Mouse (Mus musculus) erythroid progenitor cell, adult 5-6 weeks (primary cell): ENCODE measurements around the gene Hes3. TPM values are rescaled to one million over a fixed set of nuclear protein-coding genes. Genes with fewer than 3 reads are reported as not detected.

Experiments
- ATAC-seq: replicated peaks from 2 replicates; pipeline ENCODE4 v1.8.0; 2016; ENCODE audit warnings: moderate number of reproducible peaks, mild to moderate bottlenecking, moderate TSS enrichment, inconsistent platforms; ENCODE audit not compliant: poor library complexity, low FRiP score, severe bottlenecking
- total RNA-seq, 2 experiments: library from RNA; stranded (forward) in 1 of 2; stranded (reverse) in 1 of 2; fragments of 150-400 nt in 1 of 2; fragments of 186-747, 209-891 nt in 1 of 2; gene quantifications; 2 replicates each; pipeline versions ENCODE4 v1.2.3 to v1.2.4; 2015 to 2017; ENCODE audit warnings: low replicate concordance in 2 of 2

The Hes3 gene
- total RNA-seq, 2 experiments from 2014 or later: not detected

DNA sequence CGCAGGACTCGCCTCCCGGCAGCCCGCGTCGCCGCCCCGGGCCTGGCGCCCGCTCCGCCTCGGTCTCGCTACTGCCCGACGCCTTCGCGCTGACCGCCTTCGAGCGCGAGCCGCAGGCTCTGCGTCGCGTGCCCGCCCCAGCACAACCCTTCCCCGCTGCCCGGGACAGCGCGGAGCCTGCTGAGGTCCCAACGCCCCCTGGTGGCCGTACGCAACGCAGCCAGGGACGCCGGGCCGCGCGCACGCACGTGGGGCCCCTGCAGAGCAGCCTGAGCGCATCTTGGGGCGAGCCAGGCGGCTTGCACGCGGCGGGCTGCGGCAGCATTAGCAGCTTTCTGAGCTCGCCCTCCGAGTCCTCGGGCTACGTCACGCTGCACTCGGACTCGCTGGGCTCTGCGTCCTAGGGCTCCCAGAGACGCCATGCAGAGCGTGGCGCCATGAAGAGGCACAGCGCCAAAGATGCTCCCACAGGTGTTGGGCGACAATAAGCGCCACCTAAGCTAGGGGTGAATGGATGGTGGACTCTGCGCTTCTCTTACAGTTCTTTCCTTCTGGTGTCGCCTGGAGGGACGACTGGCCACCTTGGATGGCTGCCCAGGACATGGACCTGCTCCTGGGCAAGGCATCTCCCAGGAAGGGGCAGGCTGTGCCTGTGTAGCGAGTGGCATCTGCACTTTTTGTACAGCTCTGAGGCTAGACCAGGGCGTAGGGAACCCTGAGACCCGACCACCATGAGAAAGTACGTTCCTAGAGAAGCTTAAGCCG lies 8.1 kb downstream of the Hes3 start:
- 0 out of 2 replicates have a peak, but pooled peaks have one; percentile 50 for ATAC-seq

DNA sequence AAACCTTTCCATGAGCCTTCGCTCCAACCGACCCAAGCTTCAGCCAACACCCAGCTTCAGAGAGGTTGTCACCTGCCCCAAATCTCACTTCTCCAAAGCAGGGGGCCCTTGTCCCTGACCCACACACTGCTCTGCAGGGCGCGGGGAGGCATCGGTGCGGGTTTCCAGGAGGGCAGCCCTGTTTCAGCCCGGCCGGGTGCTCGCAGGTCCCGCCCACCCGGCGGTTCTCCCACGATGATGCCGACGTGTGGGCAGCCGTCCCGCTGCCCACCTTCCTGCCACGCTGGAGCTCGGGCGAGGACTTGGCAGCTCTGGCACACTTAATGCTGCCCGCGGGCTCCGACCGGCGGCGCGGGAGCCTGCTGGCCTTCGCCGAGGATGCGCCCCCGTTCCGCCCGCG lies 8.7 kb downstream of the Hes3 start:
- no peak for ATAC-seq

DNA sequence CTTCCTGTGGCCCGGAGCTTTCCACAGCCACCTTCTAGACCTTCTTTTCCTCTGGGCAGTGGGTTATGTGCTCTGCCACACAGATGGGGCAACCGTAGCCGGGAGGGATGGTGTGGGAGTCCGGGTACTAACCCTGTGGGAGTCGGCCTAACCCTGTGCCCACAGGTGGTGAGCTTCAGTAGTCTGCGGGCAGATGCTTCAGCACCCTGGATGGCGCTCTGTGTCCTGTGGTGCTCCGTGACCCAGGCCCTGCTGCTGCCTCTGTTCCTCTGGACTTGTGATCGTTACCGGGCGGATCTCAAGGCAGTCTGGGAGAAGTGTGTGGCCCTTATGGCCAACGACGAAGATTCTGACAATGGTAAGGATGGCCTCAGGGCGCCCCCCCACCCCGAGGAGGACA lies 9.9 kb downstream of the Hes3 start:
- no peak for ATAC-seq

DNA sequence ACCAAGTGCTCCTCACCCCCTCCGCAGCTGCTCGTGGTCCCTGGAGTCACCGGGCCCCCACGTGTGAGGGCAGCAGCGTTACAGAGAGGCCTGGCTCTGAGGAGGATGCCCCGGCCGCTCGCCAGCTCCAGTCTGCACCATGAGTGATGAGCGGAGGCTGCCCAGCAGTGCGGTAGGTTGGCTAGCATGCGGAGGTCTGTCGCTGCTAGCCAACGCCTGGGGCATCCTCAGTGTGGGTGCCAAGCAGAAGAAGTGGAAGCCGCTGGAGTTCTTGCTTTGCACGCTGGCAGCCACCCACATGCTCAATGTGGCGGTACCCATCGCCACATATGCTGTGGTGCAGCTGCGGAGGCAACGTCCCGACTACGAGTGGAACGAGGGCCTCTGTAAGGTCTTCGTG lies 12.5 kb downstream of the Hes3 start:
- no peak for ATAC-seq

DNA sequence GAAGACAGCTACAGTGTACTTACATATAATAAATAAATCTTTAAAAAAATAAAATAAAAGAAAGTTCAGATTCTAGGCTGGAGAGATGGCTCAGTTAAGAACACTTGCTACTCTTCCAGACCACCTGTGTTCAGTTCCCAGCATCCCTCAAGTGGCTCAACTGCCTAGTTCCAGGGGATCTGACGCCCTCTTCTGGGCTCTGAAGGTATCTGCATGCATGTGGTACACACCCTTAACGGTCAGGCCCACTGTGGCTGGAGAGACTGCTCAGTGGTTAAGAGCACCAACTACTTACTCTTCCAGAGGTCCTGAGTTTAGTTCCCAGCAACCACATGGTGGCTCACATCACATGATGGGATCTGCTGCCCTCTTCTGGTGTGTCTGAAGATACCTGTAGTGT lies 13.5 kb downstream of the Hes3 start:
- ATAC-seq: no peak

DNA sequence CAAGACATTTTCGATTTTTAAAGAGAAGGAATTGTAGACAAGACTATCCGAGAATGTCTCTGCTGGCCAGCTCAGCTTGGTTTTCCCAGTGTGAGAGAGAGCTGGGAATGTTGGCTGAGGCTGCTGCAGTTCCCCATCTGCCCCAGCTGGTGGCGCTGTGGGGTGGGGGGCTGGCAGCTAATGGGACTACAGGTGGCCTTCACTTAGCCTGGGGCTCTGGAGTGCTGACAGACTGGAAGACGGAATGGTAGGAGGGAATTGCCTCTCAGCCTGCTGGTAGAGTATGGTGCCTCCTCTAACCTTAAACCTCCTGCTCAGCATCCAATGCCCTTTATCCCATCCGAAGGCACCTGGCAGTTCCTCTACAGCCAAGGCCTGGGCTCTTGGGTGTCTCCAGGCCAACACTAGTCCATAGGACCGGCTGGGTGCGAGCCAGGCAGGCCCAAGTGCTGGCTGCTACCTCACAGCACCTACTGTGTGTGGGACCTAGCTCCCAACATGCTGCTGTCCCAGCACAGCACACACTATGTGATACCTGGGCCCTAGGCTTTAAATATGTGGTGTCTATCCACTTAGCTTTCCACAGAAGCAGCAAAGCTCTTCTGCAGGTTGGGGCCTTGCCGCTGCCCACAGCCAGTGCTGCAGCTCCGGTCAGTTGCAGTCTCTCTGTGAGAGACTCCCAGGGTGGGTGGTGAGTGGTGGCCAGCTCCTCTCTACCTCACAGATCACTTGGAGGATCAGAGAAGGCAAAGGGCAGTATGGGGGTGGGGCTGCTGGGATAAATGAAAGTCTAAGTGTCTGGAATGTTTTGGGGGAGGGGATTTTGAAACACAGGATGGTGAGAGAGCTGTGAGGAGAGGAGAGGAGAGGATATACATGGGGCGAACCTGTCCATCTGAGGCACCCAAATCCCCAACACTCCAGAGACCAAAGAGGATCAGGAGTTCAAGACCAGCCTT lies 14.8 kb downstream of the Hes3 start:
- ATAC-seq: no peak

DNA sequence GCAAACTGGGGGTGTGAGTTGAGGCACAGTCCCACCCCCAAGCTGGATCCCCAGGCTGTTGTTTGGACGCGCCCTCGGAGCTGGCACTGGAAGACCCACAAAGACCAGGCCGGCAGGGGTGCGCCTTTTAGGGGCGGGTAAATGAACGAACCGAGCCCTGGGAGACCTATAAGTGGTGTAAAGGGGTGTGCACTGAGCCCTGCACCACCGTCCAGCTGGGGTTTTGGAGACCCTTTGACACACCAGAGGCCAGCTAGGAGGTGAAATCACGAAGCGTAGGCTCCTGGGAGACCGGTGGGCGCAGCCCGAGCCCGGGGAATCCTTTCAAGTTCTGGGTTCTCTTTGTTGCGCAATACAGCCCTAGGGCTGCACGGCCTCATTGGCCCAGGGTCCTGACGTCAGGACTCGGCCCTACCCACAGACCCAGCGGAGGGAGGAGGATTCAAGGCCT lies 16.8 kb downstream of the Hes3 start:
- no peak for ATAC-seq

DNA sequence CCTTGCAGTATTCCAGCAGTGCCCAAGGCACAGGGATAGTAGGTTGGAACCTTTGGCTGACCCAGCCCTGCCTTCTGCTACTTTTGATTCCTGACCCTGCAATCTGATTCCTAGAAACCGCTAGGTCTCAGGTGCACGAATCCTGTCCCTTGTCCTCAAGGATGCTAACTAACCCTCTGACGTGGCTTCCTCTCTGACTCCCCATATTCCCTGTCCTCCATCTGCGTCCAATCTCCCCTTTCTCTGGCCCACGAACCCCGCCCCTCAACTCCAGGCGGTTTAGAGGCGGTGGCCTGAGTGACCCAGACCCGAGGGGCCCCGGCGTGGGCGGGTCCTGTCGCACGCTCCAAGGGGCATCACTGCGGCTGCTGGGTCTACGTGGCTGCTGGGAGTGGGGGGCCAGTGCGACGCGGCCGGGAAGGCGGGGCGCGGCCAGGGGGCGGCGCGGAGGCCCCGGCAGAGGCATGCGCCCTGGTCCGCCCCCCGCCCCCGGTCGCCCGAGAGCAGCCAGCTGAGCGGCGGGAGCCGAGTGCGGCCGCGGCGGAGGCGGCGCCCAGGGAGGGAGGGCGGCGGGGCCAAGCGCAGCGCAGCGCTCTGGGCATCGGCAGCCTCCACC lies 17.7 kb downstream of the Hes3 start, which contains the start of gene Gpr153:
Gene Gpr153 (plus strand): TSS at position 612 of the 616 bp plus-strand sequence.
- ATAC-seq: no peak

DNA sequence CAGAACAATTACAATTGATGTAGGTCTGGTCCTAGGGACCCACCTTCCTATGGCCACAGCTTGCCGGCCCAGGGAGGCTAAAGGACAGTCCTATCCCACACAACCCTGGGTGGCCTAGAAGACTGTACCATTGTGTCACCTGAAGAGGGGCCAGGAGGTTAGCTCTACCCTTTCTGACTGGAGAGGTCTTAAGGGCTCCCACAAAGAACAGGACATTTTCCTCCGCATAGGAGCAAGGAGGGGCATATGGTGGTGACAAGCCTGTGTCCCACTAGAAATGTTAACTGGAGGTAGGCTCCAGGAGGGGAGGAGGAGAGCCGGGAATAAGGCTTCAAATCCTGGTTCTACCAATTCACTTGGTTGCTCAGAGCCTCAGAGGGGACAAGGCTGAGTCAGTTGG lies 18.3 kb downstream of the Hes3 start:
- ATAC-seq: no peak

DNA sequence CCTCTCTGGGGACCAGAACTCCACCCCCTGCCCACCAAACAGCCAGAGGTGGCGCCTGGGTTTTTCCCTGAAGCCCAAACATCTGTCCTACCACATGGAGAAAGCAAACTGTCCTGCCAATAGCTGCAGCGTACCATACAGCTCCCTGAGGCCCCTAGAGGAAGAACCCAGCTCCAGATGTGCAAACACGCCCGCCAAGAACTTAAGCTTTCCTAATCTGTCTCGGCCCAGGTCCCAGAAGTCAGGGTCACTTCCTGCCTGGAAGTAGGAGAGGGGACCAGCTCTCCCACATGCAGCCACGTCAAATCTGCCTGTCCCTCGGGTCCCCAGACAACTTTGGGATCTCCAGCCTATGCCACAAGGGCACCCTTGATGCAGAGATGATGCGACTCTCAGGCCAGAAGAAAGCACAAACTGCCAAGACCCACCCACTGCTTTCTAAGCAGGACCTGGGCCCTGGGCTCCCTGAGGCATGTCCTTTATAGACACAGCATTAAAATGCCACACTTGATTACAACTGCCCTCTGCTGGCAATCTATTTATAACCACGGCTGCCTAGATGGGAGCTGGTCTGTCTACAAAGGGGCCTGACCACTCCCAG lies 18.9 kb downstream of the Hes3 start:
- no peak for ATAC-seq

DNA sequence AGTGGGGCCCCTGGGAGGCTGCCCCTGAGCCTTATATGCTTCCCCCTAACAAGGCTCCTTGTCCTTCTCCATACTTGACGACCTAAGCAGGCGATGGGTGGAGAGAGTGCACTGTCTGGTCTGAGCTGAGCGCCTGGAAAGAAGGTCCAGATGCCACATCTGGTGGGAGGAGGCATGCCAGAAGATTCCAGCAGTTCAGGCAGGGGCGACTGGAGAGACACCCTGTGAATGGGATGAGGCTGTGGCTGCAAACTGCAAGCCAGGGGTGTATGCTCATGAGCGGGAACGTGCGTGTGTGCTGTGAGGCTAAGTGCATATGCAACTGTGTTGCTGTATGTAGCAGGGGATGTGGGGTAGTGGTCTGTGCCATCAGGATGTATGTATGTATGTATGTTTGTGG lies 19.5 kb downstream of the Hes3 start:
- ATAC-seq: no peak

DNA sequence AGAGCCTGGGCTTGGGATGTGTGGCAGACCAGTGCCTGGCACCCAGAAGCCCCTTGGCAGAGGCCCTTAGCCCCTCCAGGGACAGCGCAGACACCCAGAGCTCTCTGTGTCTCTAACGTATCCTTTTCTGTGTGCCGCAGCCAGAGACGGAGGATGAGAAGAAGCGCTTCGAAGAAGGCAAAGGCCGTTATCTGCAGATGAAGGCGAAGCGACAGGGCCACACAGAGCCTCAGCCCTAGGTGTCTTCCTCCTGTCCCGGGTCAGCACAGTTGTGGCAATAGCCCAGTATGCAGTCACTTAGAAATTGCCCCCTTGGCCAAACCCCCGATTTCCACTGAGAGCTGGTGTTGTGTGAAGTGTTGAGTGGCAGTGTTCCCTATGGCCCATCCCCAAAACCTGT lies 20.1 kb downstream of the Hes3 start:
- ATAC-seq: no peak

DNA sequence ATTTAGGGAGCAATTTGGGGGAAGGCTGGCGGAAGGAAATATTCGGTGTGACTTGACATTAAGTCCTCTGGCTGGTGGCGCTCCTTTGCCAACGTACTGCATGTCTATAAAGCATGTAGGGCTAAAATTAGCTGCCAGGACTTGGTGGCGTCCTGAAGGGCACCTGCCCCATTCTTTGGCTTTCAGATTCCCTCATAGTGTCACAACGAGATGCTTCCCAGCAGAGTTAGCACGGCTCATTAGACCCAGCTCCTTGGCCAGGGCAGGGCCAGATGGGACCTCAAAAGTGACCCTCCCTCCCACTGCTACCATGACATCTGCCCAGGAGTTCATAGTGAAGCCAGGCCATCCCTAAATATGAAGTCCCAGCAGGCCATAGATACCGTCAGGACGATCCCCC lies 20.9 kb downstream of the Hes3 start:
- no peak for ATAC-seq

DNA sequence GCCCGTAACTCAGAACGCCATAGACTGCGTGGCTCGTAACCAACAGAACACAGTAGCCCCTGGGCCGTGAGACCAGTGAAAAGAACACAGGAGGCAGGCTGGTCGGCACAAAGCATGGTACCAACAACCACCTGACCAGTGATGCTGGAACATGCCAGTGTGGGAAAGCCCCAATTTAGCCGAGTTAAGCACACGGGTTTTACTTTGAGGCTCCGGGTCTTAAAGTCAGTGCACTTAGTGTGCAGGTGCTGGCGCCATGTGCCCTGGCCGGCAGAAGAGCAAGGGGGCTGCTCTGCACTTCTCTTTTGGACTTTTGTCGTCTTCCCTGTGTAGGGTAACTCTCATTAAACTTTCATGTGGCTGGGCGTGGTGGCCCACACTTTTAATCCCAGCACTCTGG lies 21.5 kb downstream of the Hes3 start:
- ATAC-seq: no peak

DNA sequence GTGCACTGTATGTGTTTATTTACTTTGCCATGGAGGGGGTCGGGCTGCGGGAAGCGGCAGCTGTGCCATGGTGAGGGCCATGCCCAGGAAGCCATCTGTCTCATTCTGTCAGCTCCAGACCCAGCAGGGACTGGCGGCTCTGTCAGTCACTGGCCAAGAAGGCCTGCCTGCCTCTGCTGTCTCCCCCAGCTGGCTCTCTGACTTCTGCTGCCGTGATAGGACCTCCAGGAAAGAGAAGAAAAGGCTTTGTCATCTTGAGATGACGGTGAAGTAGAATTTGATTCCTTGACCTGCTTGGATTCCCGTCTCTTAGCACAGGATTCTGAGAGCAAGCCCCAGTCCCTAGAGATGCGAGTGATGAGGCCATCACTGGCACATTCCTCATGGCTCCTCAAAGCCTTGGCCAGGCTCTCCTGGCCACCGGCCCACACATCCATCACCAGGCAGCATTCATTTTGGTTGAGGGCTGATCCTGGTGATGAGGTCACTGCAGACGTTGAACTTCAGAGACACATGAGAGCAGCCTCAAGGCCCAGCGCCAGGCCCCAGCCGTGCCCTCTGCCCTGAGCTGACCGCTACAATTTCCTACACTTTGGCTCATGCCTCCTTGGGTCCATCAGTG lies 23.6 kb downstream of the Hes3 start:
- no peak for ATAC-seq

DNA sequence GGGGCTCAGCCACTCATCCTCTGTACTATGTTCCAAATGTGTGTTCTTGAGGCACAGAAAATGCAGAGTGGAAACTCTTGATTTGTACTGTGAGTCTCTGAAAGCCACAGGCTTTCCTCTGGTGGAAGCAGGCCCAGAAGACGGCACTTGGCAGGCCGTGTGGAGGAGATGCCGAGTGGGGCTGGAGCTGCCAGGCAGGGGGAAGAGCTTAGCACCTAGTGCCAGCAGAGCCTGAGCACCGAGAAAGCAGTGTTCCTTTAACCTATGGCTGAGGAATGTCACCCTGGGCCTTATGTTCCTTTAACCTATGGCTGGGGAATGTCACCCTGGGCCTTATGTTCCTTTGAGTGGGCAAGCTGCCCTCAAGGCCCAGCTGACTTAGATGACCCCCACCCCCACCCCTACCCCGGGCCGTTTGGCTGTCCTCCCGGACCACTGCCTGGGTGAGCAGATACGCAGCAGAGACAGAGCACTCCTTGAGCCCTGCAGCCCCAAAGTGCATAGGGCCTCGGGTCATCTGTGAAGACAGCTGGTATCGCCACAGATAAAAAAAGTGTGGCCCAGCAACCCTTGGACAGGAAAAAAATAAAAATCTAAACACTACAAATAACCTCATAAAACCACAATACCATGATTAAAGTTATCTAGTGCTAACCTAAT lies 25.1 kb downstream of the Hes3 start:
- no peak for ATAC-seq

DNA sequence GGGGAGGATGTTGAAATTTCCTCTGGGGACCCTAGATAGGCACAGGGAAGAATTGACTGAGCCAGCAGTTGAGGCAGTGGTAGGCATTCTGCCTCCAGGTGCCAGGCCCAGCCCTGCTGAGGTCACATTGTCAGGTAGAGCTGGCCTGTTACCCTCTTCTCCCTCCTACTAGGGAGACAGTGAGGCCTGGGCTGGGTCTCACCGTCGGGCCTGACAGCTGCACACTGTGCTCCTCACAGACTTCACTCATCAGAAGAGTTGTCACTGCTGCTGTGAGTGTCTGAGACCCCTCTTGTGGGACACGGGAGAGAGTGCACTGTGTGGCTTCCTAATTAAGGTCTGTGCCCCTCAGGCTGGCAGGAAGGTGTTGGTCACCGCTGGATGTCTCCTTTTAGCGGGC lies 25.7 kb downstream of the Hes3 start:
- ATAC-seq: no peak

DNA sequence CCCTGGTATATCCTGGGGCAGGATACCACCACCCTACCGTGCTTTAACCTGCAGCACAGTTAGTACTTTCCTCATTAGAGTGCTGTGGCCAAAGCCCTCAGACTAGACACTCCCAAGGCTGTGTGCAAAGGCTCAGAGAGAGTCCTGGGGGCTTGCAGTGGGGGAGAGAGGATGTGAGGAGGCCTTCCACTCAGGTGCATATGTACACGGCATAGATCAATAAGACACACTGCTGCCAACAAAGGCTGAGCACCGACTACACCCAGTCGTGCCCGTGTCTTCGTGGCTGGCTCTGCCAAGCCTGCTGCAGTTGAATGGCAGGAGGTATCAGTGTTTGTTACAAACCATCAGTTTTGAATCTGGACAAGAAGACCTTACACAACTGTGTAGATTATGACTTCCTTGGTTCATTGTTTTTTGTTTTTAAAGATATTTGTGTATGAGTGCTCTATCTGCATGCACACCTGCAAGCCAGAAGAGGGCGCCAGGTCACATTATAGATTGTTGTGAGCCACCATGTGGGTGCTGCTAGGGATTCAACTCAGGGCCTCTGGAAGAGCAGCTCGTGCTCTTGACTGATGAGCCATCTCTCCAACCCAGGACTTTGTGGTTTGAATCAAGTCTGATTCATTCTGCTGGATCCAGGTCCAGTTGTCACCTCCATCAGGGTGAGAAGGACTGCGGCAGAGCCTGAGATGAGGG lies 26.4 kb downstream of the Hes3 start:
- ATAC-seq: no peak

DNA sequence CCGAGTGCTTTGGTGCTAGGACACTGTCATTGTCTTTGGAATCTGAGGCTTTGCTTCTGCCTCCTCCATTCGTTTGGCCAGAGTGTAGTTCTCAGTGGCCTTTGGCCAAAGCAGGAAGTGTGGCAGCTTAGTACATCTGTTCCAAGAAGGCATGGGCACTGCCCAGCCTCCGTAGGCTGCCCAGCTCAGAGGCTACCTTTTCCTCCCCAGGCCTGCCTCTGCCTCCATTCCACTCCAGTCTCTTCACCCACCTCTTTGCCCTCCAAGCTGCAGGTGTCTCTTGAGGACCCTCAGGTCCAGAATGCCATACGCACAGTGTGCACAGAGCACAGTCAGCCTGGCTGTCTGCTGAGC lies 27.3 kb downstream of the Hes3 start:
- ATAC-seq: no peak
